Mouse (Mus musculus) skeletal muscle tissue, adult 2 months (tissue): ENCODE results near the gene Myl10.
"Not testable (repeated sequence)": the region's sequence is repeated elsewhere in the genome, so short reads cannot be mapped to it uniquely, and the experiment has no call there.

Experiments used
- DNase-seq: peaks from one replicate; pipeline ENCODE4 v3.0.0-alpha.2; 2012; ENCODE audit warnings: low read depth, low spot score

Myl10 gene

DNA sequence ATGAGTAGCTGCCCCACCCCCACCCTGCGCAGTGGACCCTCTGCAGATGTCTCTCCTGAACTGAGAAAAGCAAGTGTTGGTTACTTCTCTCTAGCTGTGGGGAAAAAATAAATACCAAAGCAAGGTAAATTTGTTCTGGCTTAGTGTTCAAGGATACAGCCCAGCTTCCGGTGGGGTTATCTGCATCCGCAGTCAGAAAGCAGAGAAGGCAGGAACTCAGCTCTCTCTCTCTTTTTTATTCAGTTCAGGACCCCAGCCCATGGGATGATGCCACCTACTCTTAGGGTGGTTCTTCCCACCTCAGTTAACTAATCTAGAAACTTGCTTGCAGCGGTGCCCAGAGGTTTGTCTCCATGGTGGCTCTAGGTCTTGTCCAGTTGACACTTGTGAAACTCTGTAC lies at the start of gene Myl10:
Myl10 (plus strand) TSS at position 363 of the 400 bp plus-strand sequence.
- no peak for DNase-seq

GRCm38 (mm10) chr5:136646731-136647328 lies 46.1 kb upstream of the Myl10 start:
- DNase-seq, result no peak

GRCm38 (mm10) chr5:136649071-136649470 lies 43.9 kb upstream of the Myl10 start:
- DNase-seq, result no peak

DNA sequence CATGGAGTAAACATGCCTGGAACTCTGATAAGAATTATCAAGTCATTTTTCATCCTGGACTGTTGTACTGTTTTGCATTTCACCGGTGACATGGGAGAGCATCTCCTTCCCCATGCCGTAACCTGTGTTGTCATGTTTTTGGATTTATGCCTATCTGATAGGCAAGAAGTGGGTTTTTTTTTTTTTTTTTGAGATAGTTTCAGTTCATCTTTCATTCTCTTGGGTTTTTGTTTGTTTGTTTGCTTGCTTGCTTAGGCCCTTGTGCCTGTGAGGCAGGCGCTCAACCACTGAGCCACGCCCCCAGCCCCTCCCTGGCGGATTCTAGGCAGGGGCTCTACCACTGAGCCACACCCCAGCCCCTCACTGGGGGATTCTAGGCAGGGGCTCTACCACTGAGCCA lies 43.3 kb upstream of the Myl10 start:
- no peak for DNase-seq

- DNase-seq, result no peak
These were observed 38.5 kb upstream of the Myl10 start for GRCm38 (mm10) chr5:136654481-136654880.

DNA sequence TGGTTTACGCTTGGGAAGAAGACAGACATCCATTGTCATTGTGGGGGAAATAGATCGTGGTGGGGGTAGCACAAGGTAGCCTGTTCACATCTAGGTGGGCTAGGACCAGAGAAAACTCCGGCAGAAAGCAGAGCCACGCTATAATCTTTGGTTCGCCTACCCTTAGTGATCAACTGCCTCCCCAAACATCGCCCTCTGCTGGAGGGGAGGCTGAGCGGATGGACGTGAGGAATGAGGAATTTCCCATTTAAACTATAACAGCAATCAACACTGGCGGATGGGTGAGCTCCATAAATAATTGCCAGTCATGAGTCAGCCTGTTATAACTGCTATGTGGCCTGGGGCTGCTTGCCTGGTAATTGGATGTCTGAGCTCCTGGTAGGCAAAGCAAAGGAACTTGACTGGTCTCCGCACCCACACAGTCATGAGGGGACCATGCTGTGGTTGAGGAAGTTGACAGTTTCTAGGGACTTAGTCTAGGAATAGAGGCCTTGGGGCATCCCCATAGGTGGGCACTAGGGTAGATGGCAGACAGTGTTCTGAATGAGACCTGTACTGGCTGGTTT lies 36.0 kb upstream of the Myl10 start:
- DNase-seq, result no peak

DNA sequence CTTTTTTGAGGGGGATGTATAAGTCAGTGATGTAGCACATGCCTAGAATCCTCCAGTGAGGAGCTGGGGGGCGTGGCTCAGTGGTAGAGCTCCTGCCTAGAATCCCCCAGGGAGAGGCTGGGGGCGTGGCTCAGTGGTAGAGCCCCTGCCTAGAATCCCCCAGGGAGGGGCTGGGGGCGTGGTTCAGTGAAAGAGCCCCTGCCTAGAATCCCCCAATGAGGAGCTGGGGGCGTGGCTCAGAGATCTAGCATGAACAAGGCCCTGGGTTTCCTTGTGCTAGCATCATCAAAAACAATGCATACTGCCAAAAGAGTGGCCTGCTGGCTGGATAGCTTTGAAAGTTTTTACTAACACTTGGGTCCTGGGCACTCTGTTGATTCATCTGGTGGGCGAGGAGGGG lies 32.2 kb upstream of the Myl10 start:
- not testable (repeated sequence) for DNase-seq

GRCm38 (mm10) chr5:136662281-136662680 lies 30.7 kb upstream of the Myl10 start:
- DNase-seq, result no peak

DNA sequence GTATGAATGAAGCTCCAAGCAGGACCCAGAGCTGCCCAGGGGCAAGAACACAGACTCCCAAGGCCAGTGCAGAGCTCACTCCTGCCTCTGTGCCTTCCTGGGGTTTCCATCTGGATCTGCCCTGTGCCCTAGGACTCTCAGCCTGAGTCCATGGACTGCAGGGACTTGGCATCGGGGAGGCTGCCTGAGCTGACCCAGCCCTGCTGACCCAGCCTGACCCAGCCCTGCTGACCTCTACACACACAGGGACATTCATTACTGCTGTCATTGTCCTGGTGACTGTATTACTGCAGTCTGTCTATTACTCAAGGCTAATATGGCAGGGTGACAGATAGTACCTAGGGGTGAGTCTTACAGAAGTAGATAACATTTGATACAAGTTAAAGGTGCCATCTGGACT lies 30.1 kb upstream of the Myl10 start:
- DNase-seq, result no peak

DNA sequence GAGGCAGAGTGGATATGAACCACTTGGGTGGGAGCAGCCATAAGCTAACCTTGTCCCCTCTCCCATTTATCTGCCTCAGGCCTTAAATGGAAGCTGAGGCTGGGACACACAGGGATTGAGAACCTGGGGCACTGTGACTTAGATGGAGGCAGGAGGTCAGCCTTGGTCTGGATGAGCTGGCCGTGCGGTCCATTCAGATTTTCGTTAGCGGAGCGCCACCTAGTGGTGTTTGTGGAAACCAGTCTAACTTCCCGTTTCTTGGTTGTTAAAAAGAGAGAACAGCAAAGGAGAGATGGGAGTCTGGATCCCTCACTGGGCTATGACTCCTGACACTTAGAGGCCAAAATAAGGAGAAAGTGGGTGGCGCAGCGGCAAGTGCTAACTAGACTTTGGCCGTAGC lies 28.4 kb upstream of the Myl10 start:
- DNase-seq, result peak; percentile 62

GRCm38 (mm10) chr5:136676315-136677030 lies 16.5 kb upstream of the Myl10 start:
- DNase-seq, result no peak

- no peak for DNase-seq
These were observed 14.1 kb upstream of the Myl10 start for GRCm38 (mm10) chr5:136678840-136679348.

GRCm38 (mm10) chr5:136686349-136686748 lies 6.6 kb upstream of the Myl10 start:
- peak; percentile 71 for DNase-seq

DNA sequence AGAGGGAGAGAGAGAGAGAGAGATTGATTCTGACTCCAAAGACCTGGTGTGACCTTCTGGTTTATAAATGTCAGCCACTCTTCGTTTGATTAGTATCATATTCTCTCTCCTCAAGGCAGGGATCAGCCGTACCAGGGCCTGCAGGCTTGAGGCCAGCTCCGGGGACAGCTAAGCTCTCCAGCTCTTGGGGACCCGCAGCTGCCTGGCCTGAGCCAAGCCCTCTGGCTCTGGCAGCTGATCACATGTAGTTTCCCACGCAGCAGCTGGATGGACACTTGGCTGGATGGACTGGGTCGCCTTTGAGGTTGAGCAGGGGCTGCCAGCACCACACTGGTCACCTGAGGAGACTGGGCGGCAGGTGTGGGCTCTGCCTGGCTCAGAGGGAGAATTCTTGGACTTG lies 5.4 kb upstream of the Myl10 start:
- DNase-seq, result peak; percentile 93

GRCm38 (mm10) chr5:136688841-136689240 lies 4.1 kb upstream of the Myl10 start:
- DNase-seq, result no peak

DNA sequence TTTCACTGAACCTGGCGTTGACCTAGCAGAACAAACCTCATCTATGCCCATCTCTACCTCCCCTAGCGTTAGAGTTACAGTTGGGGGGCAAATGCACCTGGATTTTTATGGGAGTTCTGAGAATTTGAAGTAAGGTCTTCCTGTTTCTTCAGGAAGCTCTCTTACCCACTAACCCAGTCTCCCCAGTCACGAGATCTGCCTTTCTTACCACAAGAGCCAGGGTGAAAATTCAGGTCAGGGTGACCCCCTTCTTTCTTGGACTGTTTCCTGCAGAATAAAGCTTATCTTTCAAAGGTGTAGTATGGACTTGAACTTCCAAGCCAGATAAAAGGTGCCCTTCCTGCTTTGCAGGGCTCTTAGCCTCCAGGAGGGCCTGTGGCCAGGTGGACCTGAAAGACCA lies 1.8 kb upstream of the Myl10 start:
- DNase-seq, result no peak

- DNase-seq, result peak; percentile 32
These were observed 472 bp downstream of the Myl10 start for GRCm38 (mm10) chr5:136693418-136693817.

DNA sequence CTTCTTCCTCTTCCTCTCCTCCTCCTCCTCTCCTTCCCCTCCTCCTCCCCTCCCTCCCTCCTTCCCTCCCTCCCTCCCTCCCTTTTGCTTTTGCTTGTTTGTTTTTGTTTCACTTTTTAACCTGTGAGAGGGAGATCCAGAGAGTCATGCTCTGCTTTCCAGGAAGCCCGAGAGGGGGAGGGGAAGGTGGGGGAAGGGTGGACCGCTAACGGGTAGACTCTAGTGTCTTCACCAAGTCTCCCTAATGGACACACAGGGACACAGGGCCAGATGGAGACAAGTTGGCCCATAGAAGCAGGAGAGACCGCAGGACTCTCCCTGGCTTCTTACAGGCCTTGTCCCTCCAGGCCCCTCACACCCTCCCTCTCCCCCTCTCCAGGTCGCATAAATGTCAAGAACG lies 2.0 kb downstream of the Myl10 start:
- no peak for DNase-seq

DNA sequence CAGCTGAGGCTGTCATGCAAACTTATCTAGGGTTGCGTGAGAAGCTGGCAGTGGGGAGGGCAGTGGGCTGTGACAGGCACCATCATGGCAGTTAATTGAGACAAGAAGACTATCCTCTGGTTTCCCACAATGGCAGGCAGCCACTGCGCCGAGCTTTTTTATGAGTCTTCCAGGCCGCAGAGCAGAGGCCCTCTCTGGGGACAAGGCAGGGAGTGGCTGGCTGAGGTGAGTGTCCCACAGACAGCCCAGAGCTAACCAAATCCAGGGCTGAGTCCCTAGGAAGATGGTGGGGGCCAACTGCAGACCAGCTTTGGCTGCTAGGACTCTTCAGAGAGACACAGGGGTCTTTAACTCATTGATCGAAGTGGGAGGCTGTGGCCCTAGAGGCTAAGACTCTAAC lies 3.6 kb downstream of the Myl10 start:
- DNase-seq, result no peak

DNA sequence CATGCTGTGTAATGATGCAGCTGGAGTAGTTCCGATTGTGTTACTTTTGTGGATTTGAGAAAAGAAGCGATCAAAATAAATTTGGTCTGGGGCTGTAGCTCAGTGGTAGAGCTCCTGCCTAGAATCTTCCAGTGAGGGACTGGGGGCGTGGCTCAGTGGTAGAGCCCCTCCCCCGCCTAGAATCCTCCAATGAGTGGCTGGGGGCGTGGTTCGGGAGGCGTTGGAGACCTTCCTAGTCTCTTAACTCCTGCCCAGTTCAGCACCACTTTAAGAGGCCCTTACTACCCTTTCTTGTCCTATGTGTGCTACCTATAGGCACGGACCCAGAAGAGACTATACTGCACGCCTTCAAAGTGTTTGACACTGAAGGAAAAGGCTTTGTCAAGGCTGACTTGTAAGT lies 4.7 kb downstream of the Myl10 start:
- no peak for DNase-seq

GRCm38 (mm10) chr5:136702159-136702725 lies 9.3 kb downstream of the Myl10 start:
- no peak for DNase-seq

- DNase-seq, result peak; percentile 37
These were observed 10.8 kb downstream of the Myl10 start for GRCm38 (mm10) chr5:136703751-136704150.

DNA sequence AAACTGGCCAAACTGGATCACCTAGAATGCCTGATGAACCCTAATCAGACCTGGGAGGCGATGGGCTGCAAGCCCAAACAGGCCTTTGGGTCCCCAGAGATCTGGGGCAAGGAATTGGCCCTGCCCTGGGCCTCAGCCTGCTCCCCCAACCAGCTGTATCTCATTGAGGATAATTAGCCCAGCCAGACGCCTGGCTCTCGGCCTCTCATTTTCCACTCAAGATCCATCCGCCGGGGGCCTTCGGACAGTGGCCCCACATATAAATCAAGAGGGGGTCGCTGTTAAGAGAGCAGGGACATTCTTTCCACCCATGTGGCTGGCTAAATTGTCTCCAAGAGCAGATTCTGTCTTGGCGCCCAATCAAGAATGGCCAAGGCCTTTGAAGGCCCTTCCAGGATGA lies 11.2 kb downstream of the Myl10 start:
- DNase-seq, result no peak
